Mouse (Mus musculus): ENCODE results near the gene Gm37240.

Gene Gm37240

DNA sequence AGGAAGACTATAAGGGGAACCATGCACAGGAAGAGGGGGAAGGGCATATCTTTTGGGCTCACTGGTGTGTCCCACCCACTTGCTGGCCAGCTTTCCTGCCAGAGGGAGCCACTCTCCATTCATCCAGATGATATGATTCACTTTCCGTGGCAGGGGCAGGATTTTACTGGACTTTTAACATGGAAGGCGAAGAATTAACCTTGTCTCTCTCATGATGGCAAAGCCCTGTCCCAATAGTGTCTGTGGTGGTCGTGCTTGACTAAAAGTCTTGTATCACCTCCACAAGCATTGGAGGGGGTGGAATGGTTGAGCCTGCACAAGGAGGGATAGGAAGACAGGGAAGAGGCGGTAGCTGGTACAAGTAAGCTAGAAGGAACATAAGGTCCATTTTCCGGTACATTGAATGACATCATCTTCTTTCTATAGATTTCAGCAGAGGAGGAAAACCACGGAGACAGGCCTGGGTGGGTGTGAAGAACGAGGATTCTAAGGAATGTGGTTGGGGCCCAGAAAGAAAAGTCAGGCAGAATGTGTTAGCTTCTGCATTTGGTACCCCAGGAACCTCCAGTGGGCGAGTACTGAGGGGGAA is 576.8 kb downstream of the Gm37240 start:
- in situ Hi-C loops (cut with MboI; ENCODE audit: low sequenced_read_pairs): no loop called here

DNA sequence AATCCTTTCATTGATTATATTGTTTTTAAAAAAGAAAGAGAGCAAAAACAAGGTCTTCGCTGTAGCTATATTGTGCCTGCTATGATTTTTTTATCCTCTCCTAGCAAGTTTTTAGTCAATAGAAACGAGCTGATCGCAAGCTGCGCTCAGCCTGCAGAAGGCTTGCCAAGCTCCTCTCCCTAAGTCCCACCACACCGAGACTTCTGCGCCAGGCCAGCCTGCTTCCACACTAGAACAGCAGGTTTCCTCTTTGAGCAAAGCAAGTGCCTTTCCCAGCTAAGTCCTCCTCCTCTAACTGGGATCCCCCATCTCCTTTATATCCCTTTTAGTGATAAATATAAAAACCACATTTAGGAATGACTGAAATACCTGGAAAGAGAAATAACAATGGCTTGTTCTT is 578.1 kb downstream of the Gm37240 start:
- in situ Hi-C loops (cut with MboI; ENCODE audit: low sequenced_read_pairs): no loop called here

DNA sequence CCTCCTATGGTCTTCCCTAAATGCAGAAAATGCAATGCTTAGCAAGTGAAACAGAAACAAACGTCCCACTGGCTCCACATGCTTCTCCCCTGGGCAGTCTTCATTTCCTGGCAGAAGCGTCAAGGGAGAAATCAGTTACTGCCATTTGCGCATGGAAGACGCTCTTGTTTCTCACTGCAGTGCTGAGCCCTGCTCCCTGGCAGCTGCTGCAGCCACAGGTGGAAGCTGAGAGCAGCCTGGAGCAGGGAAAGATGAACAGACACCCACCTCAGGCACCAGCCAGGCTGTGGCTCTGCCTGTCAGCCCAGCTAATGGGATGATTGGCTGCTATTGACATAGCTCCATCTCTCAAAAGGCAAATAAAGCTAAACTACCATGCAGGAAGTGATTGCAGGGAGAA is 578.6 kb downstream of the Gm37240 start:
- in situ Hi-C loops (cut with MboI; ENCODE audit: low sequenced_read_pairs): no loop called here

DNA sequence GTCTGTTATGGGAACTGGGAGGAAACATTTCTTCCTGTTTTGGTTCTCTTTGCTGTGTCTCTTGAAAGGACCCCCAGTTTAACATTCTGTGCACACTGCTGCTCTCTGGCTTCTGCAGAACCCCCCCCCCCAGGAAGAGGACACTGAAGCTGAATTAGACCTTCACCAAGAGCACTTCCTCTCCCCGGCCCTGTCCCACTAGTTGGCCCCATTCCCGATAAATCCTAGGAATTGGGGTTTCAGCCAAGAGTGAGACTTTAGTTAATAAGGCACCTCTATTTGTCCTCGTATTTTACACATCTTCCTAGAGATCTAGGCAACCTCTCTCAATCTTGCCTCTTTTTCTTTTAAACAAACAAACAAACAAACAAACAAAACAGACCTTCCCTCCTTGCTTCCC is 585.5 kb downstream of the Gm37240 start:
- in situ Hi-C loops (cut with MboI; ENCODE audit: low sequenced_read_pairs): no loop called here

DNA sequence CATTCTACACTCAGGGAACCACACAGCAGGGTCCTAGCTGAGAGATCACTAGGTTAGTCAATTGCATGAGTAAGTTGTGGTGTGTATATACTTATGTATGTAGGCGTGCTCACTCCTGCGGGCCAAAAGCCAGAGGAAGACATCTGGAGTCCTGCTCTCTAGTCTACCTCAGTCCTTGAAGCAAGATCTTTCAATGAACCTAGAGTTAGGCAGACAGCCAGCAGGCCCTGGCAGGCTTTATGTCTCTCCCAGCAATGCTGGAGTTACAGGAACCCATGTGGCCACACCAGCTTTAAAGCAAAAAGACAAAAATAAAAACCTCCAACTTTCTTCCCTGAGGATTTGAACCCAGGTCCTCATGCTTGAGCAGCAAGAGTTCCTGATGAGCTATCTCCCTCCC is 586.0 kb downstream of the Gm37240 start:
- in situ Hi-C loops (cut with MboI; ENCODE audit: low sequenced_read_pairs): no loop called here

DNA sequence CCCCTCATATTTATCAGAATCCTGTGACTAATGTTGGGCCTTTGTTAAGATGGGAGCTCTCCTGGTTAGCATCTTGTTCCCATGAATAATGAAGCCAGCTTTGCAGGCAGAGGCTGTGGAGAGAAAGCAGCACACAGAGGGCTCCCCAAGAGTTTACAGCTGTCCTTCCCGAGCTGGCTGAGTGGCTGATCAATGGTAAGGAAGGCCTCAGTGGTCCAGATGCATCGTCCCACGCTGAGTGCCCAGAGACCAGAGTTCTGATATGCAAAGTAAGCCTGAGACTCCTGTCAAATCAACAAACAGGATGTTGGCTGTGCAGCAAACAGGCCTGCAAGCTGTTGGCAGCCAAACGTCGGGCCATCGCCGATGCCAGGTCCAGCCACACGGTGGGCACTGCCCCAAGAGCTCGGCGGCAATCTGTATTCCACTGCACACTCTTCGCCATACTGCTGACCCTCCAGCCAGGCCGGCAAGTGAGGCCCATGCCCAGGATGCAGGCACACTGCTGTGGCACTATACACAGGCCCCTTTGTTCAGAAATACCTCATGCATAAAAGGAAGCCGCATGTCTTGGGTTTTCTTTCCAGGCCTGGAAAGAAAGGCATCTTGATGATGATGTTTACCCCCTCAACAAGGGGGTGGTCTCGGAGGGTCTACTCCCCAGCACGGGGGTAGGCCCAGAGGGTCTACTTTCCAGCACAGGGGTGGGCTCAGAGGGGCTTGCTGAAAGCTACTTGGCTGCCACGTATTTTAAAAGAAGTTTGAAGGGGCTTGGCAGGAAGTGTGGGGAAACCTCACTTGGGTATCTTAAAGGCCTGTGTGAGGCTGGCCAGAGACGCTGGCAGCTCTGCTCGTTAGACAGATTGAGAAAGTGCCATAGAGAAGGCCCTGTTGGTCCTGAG is 587.4 kb downstream of the Gm37240 start:
- in situ Hi-C loops (cut with MboI; ENCODE audit: low sequenced_read_pairs): no loop called here

DNA sequence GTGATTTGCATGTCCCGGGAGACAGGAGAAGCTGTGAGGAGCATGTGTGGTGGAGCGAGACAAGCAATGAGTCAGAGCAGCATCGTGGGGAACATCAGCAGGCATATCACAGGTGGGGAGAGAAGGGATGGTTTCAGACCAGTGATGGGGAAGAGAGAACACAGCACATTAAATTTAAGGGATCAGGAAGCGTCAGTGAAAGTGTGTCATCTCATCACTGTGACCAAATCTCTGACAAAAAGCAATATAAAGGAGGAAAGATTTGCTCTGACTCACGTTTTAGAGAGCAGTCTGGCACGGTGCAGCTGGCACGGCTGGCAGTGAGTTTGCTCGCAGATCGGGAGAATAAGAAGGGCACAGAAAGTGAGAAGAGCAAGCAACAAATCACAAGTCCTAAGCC is 592.1 kb downstream of the Gm37240 start:
- in situ Hi-C loops (cut with MboI; ENCODE audit: low sequenced_read_pairs): no loop called here

DNA sequence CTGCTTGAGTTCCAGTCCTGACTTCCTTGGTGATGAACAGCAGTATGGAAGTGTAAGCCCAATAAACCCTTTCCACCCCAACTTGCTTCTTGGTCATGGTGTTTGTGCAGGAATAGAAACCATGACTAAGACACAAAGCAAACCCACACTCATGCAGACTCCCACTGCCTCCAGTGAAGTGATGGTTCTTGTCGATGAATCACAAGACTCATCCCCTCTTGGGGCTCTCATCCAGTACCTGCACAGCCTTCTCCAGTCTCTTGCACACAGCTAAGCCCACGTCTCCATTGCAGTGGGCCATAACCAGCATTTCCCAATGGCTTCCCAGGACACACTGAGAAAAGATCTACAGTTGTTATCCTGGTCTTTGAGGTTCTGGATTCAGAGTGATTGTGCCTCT is 599.7 kb downstream of the Gm37240 start:
- in situ Hi-C loops (cut with MboI; ENCODE audit: low sequenced_read_pairs): no loop called here

DNA sequence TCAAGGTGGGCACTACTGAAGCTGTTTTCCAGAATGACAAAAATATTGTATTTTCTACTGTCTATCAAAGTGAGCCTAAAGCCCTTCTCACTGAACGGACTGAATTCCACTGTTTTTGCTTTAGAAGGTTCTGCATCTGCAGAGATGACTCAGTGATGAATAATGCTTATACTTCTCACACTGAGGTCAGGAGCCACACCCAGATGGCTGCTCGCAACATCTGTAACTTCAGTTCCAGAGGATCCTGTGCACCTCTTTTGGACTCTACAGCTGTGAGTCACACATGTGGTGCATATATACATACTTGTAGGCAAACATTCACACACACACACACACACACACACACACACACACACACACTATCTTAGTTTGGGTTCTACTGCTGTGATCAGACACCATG is 602.8 kb downstream of the Gm37240 start:
- in situ Hi-C loops (cut with MboI; ENCODE audit: low sequenced_read_pairs): no loop called here

DNA sequence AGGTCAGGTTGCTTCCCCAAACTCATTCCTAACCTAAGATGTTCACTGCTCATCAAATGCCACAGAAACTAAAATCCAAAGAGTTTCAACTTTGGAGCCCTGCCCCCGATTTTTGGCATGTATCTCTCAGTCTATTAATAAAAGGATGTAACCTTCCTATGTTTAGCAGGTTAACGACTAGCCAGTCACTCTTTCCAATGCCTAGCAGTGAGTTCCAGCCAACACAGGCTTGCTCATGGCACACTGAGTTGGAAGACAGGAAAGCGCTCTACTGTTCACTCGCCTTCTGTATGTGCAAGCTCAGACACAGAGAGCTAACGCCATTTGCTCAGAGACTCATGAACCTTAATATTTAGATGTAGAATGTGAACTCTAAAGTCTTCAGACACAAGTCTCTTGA is 604.5 kb downstream of the Gm37240 start:
- in situ Hi-C loops (cut with MboI; ENCODE audit: low sequenced_read_pairs): no loop called here

DNA sequence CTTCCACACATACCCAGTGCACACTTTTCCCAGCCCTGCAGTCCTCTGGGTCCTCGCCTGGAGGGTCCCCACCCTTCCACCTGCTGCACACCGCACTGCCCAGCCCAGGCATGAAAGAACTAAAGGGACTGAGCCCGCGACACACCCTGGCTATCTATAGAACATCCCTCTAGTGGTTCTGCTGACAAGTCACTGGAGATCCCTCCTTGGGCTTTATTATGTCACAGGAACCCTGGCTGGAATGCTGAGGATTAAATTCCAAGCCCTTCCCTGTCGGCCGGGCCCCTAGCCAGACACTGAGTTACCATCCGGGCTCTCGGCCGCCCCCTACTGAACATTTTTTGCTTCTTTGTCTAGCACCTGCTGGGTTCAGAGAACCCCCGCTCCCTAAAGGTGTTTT is 612.2 kb downstream of the Gm37240 start:
- in situ Hi-C loops (cut with MboI; ENCODE audit: low sequenced_read_pairs): no loop called here

DNA sequence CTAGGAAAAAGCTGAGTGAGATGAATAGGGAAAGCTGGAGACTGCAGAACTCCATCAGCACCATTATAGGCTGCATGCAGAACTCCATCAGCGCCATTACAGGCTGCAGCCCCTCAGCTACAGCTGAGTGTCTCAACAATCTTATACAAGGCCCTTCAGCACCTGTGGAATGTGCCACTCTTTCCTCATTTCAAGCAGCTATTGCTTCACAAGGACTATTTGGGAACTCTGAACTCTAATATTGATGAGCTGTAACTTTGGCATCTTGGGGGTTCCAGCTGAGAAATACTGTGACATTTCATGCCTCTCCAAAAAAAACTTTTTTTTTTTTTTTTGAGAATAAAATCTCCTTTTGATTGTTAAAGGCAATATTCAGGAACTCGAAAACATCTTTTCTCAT is 615.8 kb downstream of the Gm37240 start:
- in situ Hi-C loops (cut with MboI; ENCODE audit: low sequenced_read_pairs): no loop called here

DNA sequence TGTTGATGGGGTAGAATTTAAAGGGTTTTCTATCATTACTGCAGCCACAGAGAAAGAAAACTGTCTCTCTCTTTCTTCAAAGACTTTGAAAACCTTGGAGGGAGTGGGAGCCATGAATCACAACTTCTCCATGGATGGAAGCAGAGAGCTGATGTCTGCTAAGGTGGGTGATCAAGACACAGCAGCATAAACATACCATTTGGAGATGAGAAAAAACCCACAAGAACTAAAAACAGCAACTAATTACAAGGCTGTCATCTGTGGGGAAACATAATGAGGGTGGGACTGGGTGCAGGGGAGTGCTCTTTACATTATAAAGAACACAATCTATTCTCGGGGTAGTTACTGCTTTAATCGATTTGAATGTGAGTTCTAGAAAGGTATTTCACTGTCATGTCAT is 622.4 kb downstream of the Gm37240 start:
- in situ Hi-C loops (cut with MboI; ENCODE audit: low sequenced_read_pairs): no loop called here

DNA sequence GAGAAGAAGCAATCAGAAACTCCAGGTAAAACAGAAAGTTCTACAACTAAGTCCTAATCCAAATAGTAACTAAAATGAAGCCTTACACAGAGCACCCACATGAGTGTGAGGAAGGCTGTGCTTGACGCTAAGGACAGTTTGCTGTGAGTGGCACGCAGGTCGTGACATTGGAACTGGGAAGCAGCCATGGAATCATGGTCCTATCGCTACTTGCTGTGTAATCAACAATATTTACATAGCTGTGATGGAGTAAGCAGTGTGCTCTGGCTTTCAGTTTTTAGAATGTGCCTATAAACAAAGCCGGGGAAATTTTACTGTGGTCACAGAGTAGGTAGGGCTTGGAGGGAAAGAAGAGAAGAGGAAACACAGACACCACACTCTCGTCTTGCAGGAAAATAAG is 622.8 kb downstream of the Gm37240 start:
- in situ Hi-C loops (cut with MboI; ENCODE audit: low sequenced_read_pairs): no loop called here

DNA sequence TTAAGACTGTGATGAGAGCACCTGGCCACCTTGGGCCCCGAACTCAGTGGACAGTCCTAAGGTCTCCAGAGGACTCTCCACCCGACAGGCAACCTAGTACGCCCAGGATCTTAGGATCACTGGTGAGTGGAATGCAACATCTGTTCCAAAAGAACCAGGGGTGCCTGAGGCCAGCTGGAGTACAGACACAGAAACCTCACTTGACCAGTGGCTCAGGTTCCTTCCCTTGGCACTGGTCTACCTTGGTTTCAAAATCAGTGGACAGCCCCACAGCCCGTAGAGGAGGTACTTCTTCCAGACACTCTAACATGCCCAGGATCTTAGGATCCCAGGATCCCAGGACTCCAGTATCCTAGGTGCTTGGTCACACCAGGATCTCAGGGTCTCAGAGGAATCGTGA is 632.8 kb downstream of the Gm37240 start:
- in situ Hi-C loops (cut with MboI; ENCODE audit: low sequenced_read_pairs): no loop called here

DNA sequence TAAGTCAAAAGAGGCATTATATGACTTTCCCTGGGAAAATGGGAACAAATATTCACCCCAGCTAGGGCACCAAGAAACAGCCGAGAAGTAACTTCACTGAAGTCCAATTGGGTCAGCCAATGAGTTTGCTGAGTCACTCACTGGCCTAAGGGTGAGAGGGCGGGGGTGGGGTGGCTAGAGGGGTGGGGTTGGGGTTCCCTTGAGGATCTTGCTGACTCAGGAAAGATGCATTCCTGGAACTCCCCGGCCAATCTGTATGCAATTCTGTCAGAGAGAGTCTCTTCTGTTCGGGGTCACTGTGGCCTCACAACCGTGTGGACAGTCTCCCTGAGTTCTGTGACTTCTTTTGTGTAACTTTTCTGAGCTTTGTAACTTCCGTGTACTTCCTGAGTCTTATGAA is 635.7 kb downstream of the Gm37240 start:
- in situ Hi-C loops (cut with MboI; ENCODE audit: low sequenced_read_pairs): no loop called here

DNA sequence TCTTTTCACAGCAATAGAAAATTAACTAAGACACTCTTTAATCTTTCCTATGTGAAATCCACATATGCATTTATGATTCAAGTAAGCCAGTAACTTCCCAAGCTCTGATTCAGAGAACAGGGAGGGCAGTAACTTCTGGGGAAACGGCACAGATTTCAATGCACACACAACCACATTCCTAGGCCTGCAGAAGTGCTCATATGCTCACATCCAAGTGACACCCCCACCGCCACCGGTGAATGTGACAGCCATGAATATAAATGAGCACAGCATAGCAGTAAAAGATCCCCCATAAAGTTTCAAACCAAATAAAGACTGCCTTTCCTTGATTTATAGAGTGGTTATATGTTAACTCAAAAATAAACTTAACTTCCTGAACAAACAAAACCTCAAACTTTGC is 641.2 kb downstream of the Gm37240 start:
- in situ Hi-C loops (cut with MboI; ENCODE audit: low sequenced_read_pairs): no loop called here

DNA sequence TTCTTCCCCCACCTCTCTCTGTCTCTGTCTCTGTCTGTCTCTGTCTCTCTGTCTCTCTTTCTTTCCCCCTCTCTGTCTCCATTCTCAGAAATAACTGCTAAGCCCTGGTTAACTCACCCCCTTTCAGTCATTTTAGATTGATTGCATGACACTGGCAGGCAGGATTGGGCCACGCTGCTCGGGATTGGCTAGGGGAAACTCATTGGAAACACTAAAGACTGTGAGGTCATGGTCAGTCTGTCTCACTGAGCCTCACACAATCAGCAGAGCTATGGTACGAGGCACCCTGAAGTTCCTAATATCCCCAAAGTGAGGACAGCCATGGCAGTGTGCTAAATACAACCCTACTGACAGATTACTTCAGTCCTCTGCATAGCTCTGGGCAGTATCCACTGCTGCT is 650.8 kb downstream of the Gm37240 start:
- in situ Hi-C loops (cut with MboI; ENCODE audit: low sequenced_read_pairs): no loop called here

DNA sequence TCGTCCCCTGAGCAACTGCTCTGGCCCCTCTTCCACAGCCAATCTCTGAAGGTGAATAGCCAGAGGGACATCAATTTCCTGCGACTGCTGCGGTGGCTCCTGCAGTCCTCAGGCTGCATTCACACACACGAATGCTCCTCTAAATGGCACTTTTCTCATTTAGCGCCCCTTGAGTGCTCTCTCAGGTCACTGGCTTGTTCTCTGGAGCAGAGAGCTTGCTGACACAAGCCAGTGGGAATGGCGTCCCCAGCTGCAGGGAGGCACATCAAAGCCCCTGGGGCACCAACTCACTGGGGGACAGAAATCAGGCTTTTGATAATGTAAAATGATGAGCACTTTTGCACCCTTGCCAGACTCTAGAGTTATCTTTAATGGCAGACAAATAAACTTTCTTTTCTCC is 654.5 kb downstream of the Gm37240 start:
- in situ Hi-C loops (cut with MboI; ENCODE audit: low sequenced_read_pairs): no loop called here

DNA sequence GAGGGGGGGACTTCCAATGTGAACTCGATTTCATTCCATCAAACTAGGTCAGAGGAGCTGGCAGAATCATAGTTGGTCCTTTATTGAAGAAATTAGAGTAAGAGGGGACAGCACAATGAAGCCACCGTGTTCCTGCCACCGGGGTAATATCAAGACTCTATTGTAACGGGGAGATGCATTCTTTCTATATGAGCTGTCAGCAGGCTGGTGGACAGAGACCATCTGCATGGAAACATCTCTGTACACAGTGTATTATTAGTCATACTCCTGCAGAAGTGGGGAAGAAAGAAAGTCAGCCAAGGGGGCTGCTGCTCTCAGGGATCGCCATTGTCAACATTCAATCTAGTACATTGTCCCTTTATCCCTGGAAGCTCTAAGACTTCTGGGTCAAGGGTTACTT is 665.3 kb downstream of the Gm37240 start:
- in situ Hi-C loops (cut with MboI; ENCODE audit: low sequenced_read_pairs): no loop called here

DNA sequence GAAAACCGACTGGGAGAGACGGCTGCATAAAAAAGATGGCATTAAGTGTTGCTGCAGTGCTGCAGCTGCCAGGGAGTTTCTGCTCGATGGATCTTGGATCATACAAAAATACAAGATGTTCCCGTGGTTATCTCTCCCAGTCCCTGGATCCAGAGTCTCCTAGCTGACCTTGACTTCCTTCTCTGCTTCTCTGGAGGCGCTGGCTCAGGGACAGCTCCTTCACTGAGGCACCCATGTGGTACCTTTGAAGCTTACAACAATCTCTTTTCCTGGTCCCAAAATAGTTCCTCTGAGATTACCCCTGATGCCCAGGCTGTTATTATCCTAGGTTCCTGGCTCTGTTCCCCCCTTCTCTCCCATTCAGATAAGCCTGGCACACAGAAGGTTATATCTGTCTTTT is 672.4 kb downstream of the Gm37240 start:
- in situ Hi-C loops (cut with MboI; ENCODE audit: low sequenced_read_pairs): no loop called here

DNA sequence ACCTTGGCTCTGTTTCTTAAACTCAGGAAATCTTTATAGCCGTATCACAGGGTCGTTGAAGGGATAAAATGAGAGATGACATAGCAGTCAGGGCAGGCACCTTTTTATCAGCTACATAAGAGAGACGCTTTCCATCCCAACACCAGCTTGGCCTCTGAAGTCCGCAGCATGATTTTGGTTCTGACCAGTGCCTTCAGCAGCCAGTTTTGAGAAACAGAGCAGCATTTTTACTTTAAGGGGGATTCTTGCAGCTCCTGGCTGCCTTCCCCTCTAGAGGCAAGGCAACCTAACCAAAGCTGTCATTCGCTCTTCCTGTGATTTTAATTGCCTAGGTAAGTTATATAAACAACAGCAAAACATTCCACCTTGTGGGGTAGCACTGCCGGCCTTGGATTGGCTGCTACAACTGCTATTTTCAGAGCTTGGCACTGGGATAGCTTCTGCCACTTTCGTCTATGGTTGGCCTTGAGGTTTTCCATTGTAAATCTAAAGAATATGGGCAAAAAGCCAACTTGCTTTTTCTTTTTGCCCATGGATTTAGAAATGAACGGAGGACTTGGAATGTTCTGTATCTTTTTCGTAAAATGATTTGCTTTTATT is 674.5 kb downstream of the Gm37240 start:
- in situ Hi-C loops (cut with MboI; ENCODE audit: low sequenced_read_pairs): no loop called here
